Mouse (Mus musculus): Measurements from ENCODE around the gene Sept8. TPM values are rescaled to one million over a fixed set of nuclear protein-coding genes. Genes with fewer than 3 reads are reported as not detected.

Sept8 gene
- polyA plus RNA-seq (2014; fragmentation: Nextera tagmentation; extraction: Ambion mirVana) = 22.5 and 27.2 TPM in 2 replicates

GRCm38 (mm10) chr11:53519207-53520121 lies at the start of gene Sept8:
Gene Sept8, plus strand, starts transcription at chr11:53519257.
- Histone ChIP-seq H3K4me3 (ENCODE audit: low read depth, low read length) (peak within 1 kb of the TSS; percentile 78), H3K4me2 (ENCODE audit: low read depth, severe bottlenecking) (peak within 1 kb of the TSS; percentile 84), H3K9me3 (ENCODE audit: control insufficient read depth, low read length) (no peaks in the 10 kb centered on the region), H3K36me3 (ENCODE audit: control insufficient read depth, insufficient read depth, low read length) (no peaks in the 10 kb centered on the region), H3K27me3 (ENCODE audit: control insufficient read depth, insufficient read depth, low read length) (no peaks in the 10 kb centered on the region), H3K4me1 (ENCODE audit: control insufficient read depth, insufficient read depth, low read length) (peaks cover 21% of the 10 kb centered on the region), H3K9ac (ENCODE audit: low read length) (peak within 1 kb of the TSS; percentile 82), H3K27ac (replicated peaks; ENCODE audit: low read depth, low read length) (no peak within 1 kb of the TSS)
- DNase-seq (ENCODE audit: low spot score) = peak; percentile 75
- ATAC-seq (ENCODE audit: insufficient number of reproducible peaks, low FRiP score, low TSS enrichment, low read depth) = peak; percentile 78
- 5% methylated on average over 69 of the region's 79 CpGs for WGBS

GRCm38 (mm10) chr11:53469294-53469967 lies 49.6 kb upstream of the Sept8 start:
- no peak for DNase-seq (ENCODE audit: low spot score)
- H3K27ac ChIP-seq (replicated peaks; ENCODE audit: low read depth, low read length) = peak overlapping the region; percentile 61; the same call in 1 of the 2 replicates
- peak overlapping the region; percentile 42; the same call in 1 of the 2 replicates for H3K4me2 ChIP-seq (ENCODE audit: low read depth, severe bottlenecking)
- H3K36me3 ChIP-seq (ENCODE audit: control insufficient read depth, insufficient read depth, low read length) = no peaks in the 10 kb centered on the region
- H3K4me3 ChIP-seq (ENCODE audit: low read depth, low read length) = no peak overlapping the region
- H3K9me3 ChIP-seq (ENCODE audit: control insufficient read depth, low read length) = no peaks in the 10 kb centered on the region
- peaks cover 29% of the 10 kb centered on the region for H3K27me3 ChIP-seq (ENCODE audit: control insufficient read depth, insufficient read depth, low read length)
- 41% methylated on average over 16 of the region's 16 CpGs for WGBS
- peak; percentile 18; the same call in 1 of the 2 replicates for ATAC-seq (ENCODE audit: insufficient number of reproducible peaks, low FRiP score, low TSS enrichment, low read depth)
- peaks cover 6% of the 10 kb centered on the region; the same call in 1 of the 2 replicates for H3K4me1 ChIP-seq (ENCODE audit: control insufficient read depth, insufficient read depth, low read length)
- H3K9ac ChIP-seq (ENCODE audit: low read length) = no peak overlapping the region

GRCm38 (mm10) chr11:53469968-53470695 lies 48.9 kb upstream of the Sept8 start, which contains the start of gene Gm9837:
Gene Gm9837, minus strand, starts transcription at chr11:53470479.
- DNase-seq (ENCODE audit: low spot score) (peak; percentile 96), ATAC-seq (ENCODE audit: insufficient number of reproducible peaks, low FRiP score, low TSS enrichment, low read depth) (peak; percentile 71)
- no peaks in the 10 kb centered on the region for H3K36me3 ChIP-seq (ENCODE audit: control insufficient read depth, insufficient read depth, low read length)
- peaks cover 6% of the 10 kb centered on the region; the same call in 1 of the 2 replicates for H3K4me1 ChIP-seq (ENCODE audit: control insufficient read depth, insufficient read depth, low read length)
- 3% methylated on average over 29 of the region's 29 CpGs for WGBS
- H3K27me3 ChIP-seq (ENCODE audit: control insufficient read depth, insufficient read depth, low read length) = peaks cover 22% of the 10 kb centered on the region
- H3K4me2 ChIP-seq (ENCODE audit: low read depth, severe bottlenecking) = peak within 1 kb of the TSS; percentile 42
- H3K9ac ChIP-seq (ENCODE audit: low read length) = no peak within 1 kb of the TSS; the same call in 1 of the 2 replicates
- H3K9me3 ChIP-seq (ENCODE audit: control insufficient read depth, low read length) = no peaks in the 10 kb centered on the region
- 0 out of 2 replicates have a peak within 1 kb of the TSS, but pooled peaks have one; percentile 9 for H3K4me3 ChIP-seq (ENCODE audit: low read depth, low read length)
- peak within 1 kb of the TSS; percentile 59; the same call in 1 of the 2 replicates for H3K27ac ChIP-seq (replicated peaks; ENCODE audit: low read depth, low read length)

- Histone ChIP-seq H3K27me3 (ENCODE audit: control insufficient read depth, insufficient read depth, low read length) (peaks cover 20% of the 10 kb centered on the region), H3K36me3 (ENCODE audit: control insufficient read depth, insufficient read depth, low read length) (no peaks in the 10 kb centered on the region), H3K9me3 (ENCODE audit: control insufficient read depth, low read length) (no peaks in the 10 kb centered on the region), H3K4me2 (ENCODE audit: low read depth, severe bottlenecking) (no peak overlapping the region), H3K4me3 (ENCODE audit: low read depth, low read length) (no peak overlapping the region), H3K4me1 (ENCODE audit: control insufficient read depth, insufficient read depth, low read length) (peaks cover 6% of the 10 kb centered on the region; the same call in 1 of the 2 replicates), H3K27ac (replicated peaks; ENCODE audit: low read depth, low read length) (no peak overlapping the region), H3K9ac (ENCODE audit: low read length) (no peak overlapping the region)
- ATAC-seq (ENCODE audit: insufficient number of reproducible peaks, low FRiP score, low TSS enrichment, low read depth) (no peak), DNase-seq (ENCODE audit: low spot score) (no peak)
- WGBS = 83% methylated on average over 3 of the region's 3 CpGs
Observed at GRCm38 (mm10) chr11:53472709-53473108, 46.3 kb upstream of the Sept8 start.

- WGBS = 35% methylated on average over 8 of the region's 8 CpGs
- no peak overlapping the region for H3K27ac ChIP-seq (replicated peaks; ENCODE audit: low read depth, low read length)
- H3K4me1 ChIP-seq (ENCODE audit: control insufficient read depth, insufficient read depth, low read length) = peaks cover 18% of the 10 kb centered on the region
- no peak for DNase-seq (ENCODE audit: low spot score)
- ATAC-seq (ENCODE audit: insufficient number of reproducible peaks, low FRiP score, low TSS enrichment, low read depth) = no peak
- peaks cover 44% of the 10 kb centered on the region for H3K27me3 ChIP-seq (ENCODE audit: control insufficient read depth, insufficient read depth, low read length)
- no peak overlapping the region for H3K4me2 ChIP-seq (ENCODE audit: low read depth, severe bottlenecking)
- no peaks in the 10 kb centered on the region for H3K36me3 ChIP-seq (ENCODE audit: control insufficient read depth, insufficient read depth, low read length)
- H3K9me3 ChIP-seq (ENCODE audit: control insufficient read depth, low read length) = peaks cover 3% of the 10 kb centered on the region; the same call in 1 of the 2 replicates
- no peak overlapping the region for H3K4me3 ChIP-seq (ENCODE audit: low read depth, low read length)
- H3K9ac ChIP-seq (ENCODE audit: low read length) = no peak overlapping the region
Observed at GRCm38 (mm10) chr11:53475620-53476019, 43.4 kb upstream of the Sept8 start.

GRCm38 (mm10) chr11:53477833-53478232 lies 41.2 kb upstream of the Sept8 start:
- no peak overlapping the region for H3K4me3 ChIP-seq (ENCODE audit: low read depth, low read length)
- H3K27ac ChIP-seq (replicated peaks; ENCODE audit: low read depth, low read length) = no peak overlapping the region
- H3K4me2 ChIP-seq (ENCODE audit: low read depth, severe bottlenecking) = no peak overlapping the region
- ATAC-seq (ENCODE audit: insufficient number of reproducible peaks, low FRiP score, low TSS enrichment, low read depth) (no peak), DNase-seq (ENCODE audit: low spot score) (no peak)
- peaks cover 47% of the 10 kb centered on the region for H3K27me3 ChIP-seq (ENCODE audit: control insufficient read depth, insufficient read depth, low read length)
- peaks cover 17% of the 10 kb centered on the region for H3K4me1 ChIP-seq (ENCODE audit: control insufficient read depth, insufficient read depth, low read length)
- no peak overlapping the region for H3K9ac ChIP-seq (ENCODE audit: low read length)
- WGBS = 15% methylated on average over 7 of the region's 7 CpGs
- H3K9me3 ChIP-seq (ENCODE audit: control insufficient read depth, low read length) = peaks cover 3% of the 10 kb centered on the region; the same call in 1 of the 2 replicates
- H3K36me3 ChIP-seq (ENCODE audit: control insufficient read depth, insufficient read depth, low read length) = no peaks in the 10 kb centered on the region

- WGBS = 5% methylated on average over 78 of the region's 79 CpGs
- Histone ChIP-seq H3K27me3 (ENCODE audit: control insufficient read depth, insufficient read depth, low read length) (peaks cover 47% of the 10 kb centered on the region), H3K4me2 (ENCODE audit: low read depth, severe bottlenecking) (peak overlapping the region; percentile 69), H3K9me3 (ENCODE audit: control insufficient read depth, low read length) (peaks cover 3% of the 10 kb centered on the region; the same call in 1 of the 2 replicates), H3K36me3 (ENCODE audit: control insufficient read depth, insufficient read depth, low read length) (no peaks in the 10 kb centered on the region), H3K27ac (replicated peaks; ENCODE audit: low read depth, low read length) (no peak overlapping the region), H3K9ac (ENCODE audit: low read length) (peak overlapping the region; percentile 7; the same call in 1 of the 2 replicates), H3K4me1 (ENCODE audit: control insufficient read depth, insufficient read depth, low read length) (peaks cover 17% of the 10 kb centered on the region), H3K4me3 (ENCODE audit: low read depth, low read length) (peak overlapping the region; percentile 42)
- no peak for ATAC-seq (ENCODE audit: insufficient number of reproducible peaks, low FRiP score, low TSS enrichment, low read depth)
- peak; percentile 62 for DNase-seq (ENCODE audit: low spot score)
Observed at GRCm38 (mm10) chr11:53478383-53479170, 40.5 kb upstream of the Sept8 start.
